Mouse (Mus musculus): ENCODE measurements at regions not wholly inside any gene's neighbourhood (a gene's known extent, or its start where the extent isn't known, plus 50 kb on each side); places are given as distances from the start of the nearest gene placed in this dataset.

- DNase-seq (ENCODE audit: low read depth, low spot score): peak; percentile 78
Measured at GRCm38 (mm10) chr12:10738378-10738777, 347.8 kb downstream of the Rdh14 start.
